Mouse (Mus musculus): ENCODE results near the gene Pdzd2. TPM values are rescaled to one million over a fixed set of nuclear protein-coding genes. Genes with fewer than 3 reads are reported as not detected.

The Pdzd2 gene
- polyA plus RNA-seq, 1 experiment from 2014 or later: 3.3 TPM

GRCm38 (mm10) chr15:12435910-12436309 is 303.8 kb downstream of the Pdzd2 start:
- no peak overlapping the region for H3K9ac ChIP-seq (ENCODE audit: low read length)
- no peaks in the 10 kb centered on the region for H3K36me3 ChIP-seq (ENCODE audit: control insufficient read depth, insufficient read depth, low read length)
- no peaks in the 10 kb centered on the region for H3K27me3 ChIP-seq (replicated peaks; ENCODE audit: control insufficient read depth, insufficient read depth, low read length)
- H3K4me3 ChIP-seq (ENCODE audit: low read depth, low read length): no peak overlapping the region
- H3K4me1 ChIP-seq (ENCODE audit: control insufficient read depth, insufficient read depth, low read length): no peaks in the 10 kb centered on the region
- no peak for DNase-seq (ENCODE audit: low spot score)
- ATAC-seq: no peak
- H3K4me2 ChIP-seq (ENCODE audit: low read length): no peak overlapping the region
- H3K9me3 ChIP-seq (replicated peaks; ENCODE audit: control insufficient read depth, low read length): no peaks in the 10 kb centered on the region
- H3K27ac ChIP-seq (ENCODE audit: low read depth, low read length): no peak overlapping the region
- 90% methylated on average over 8 of the region's 8 CpGs for WGBS

GRCm38 (mm10) chr15:12433893-12434599 is 305.7 kb downstream of the Pdzd2 start:
- no peak overlapping the region for H3K4me2 ChIP-seq (ENCODE audit: low read length)
- WGBS: 78% methylated on average over 19 of the region's 19 CpGs
- H3K9ac ChIP-seq (ENCODE audit: low read length): no peak overlapping the region
- H3K9me3 ChIP-seq (replicated peaks; ENCODE audit: control insufficient read depth, low read length): no peaks in the 10 kb centered on the region
- no peaks in the 10 kb centered on the region for H3K4me1 ChIP-seq (ENCODE audit: control insufficient read depth, insufficient read depth, low read length)
- H3K27me3 ChIP-seq (replicated peaks; ENCODE audit: control insufficient read depth, insufficient read depth, low read length): no peaks in the 10 kb centered on the region
- ATAC-seq (no peak), DNase-seq (ENCODE audit: low spot score) (no peak)
- no peak overlapping the region for H3K27ac ChIP-seq (ENCODE audit: low read depth, low read length)
- no peaks in the 10 kb centered on the region for H3K36me3 ChIP-seq (ENCODE audit: control insufficient read depth, insufficient read depth, low read length)
- no peak overlapping the region for H3K4me3 ChIP-seq (ENCODE audit: low read depth, low read length)

- Histone ChIP-seq H3K4me2 (ENCODE audit: low read length) (no peak overlapping the region), H3K36me3 (ENCODE audit: control insufficient read depth, insufficient read depth, low read length) (no peaks in the 10 kb centered on the region), H3K27me3 (replicated peaks; ENCODE audit: control insufficient read depth, insufficient read depth, low read length) (no peaks in the 10 kb centered on the region), H3K4me1 (ENCODE audit: control insufficient read depth, insufficient read depth, low read length) (no peaks in the 10 kb centered on the region), H3K9me3 (replicated peaks; ENCODE audit: control insufficient read depth, low read length) (no peaks in the 10 kb centered on the region), H3K27ac (ENCODE audit: low read depth, low read length) (no peak overlapping the region), H3K4me3 (ENCODE audit: low read depth, low read length) (no peak overlapping the region), H3K9ac (ENCODE audit: low read length) (no peak overlapping the region)
- no peak for DNase-seq (ENCODE audit: low spot score)
- no peak for ATAC-seq
These were observed 306.8 kb downstream of the Pdzd2 start for GRCm38 (mm10) chr15:12432879-12433278.

- DNase-seq (ENCODE audit: low spot score) (peak; percentile 16), ATAC-seq (no peak)
- no peaks in the 10 kb centered on the region for H3K36me3 ChIP-seq (ENCODE audit: control insufficient read depth, insufficient read depth, low read length)
- no peak overlapping the region for H3K4me2 ChIP-seq (ENCODE audit: low read length)
- H3K4me3 ChIP-seq (ENCODE audit: low read depth, low read length): no peak overlapping the region
- no peaks in the 10 kb centered on the region for H3K9me3 ChIP-seq (replicated peaks; ENCODE audit: control insufficient read depth, low read length)
- no peak overlapping the region for H3K9ac ChIP-seq (ENCODE audit: low read length)
- no peaks in the 10 kb centered on the region for H3K4me1 ChIP-seq (ENCODE audit: control insufficient read depth, insufficient read depth, low read length)
- 93% methylated on average over 1 of the region's 1 CpGs for WGBS
- no peaks in the 10 kb centered on the region for H3K27me3 ChIP-seq (replicated peaks; ENCODE audit: control insufficient read depth, insufficient read depth, low read length)
- no peak overlapping the region for H3K27ac ChIP-seq (ENCODE audit: low read depth, low read length)
These were observed 307.4 kb downstream of the Pdzd2 start for GRCm38 (mm10) chr15:12432320-12432719.

GRCm38 (mm10) chr15:12431684-12432083 is 308.0 kb downstream of the Pdzd2 start:
- WGBS: 88% methylated on average over 7 of the region's 7 CpGs
- no peak overlapping the region for H3K9ac ChIP-seq (ENCODE audit: low read length)
- no peak overlapping the region for H3K4me2 ChIP-seq (ENCODE audit: low read length)
- no peaks in the 10 kb centered on the region for H3K36me3 ChIP-seq (ENCODE audit: control insufficient read depth, insufficient read depth, low read length)
- no peaks in the 10 kb centered on the region for H3K27me3 ChIP-seq (replicated peaks; ENCODE audit: control insufficient read depth, insufficient read depth, low read length)
- H3K4me1 ChIP-seq (ENCODE audit: control insufficient read depth, insufficient read depth, low read length): no peaks in the 10 kb centered on the region
- no peak overlapping the region for H3K27ac ChIP-seq (ENCODE audit: low read depth, low read length)
- H3K9me3 ChIP-seq (replicated peaks; ENCODE audit: control insufficient read depth, low read length): no peaks in the 10 kb centered on the region
- DNase-seq (ENCODE audit: low spot score) (no peak), ATAC-seq (no peak)
- H3K4me3 ChIP-seq (ENCODE audit: low read depth, low read length): no peak overlapping the region

- Histone ChIP-seq H3K4me2 (ENCODE audit: low read length) (no peak overlapping the region), H3K9ac (ENCODE audit: low read length) (no peak overlapping the region), H3K27me3 (replicated peaks; ENCODE audit: control insufficient read depth, insufficient read depth, low read length) (no peaks in the 10 kb centered on the region), H3K27ac (ENCODE audit: low read depth, low read length) (no peak overlapping the region), H3K4me3 (ENCODE audit: low read depth, low read length) (no peak overlapping the region), H3K4me1 (ENCODE audit: control insufficient read depth, insufficient read depth, low read length) (no peaks in the 10 kb centered on the region), H3K36me3 (ENCODE audit: control insufficient read depth, insufficient read depth, low read length) (no peaks in the 10 kb centered on the region), H3K9me3 (replicated peaks; ENCODE audit: control insufficient read depth, low read length) (no peaks in the 10 kb centered on the region)
- ATAC-seq (no peak), DNase-seq (ENCODE audit: low spot score) (no peak)
- WGBS: 51% methylated on average over 3 of the region's 3 CpGs
These were observed 308.5 kb downstream of the Pdzd2 start for GRCm38 (mm10) chr15:12431188-12431587.

GRCm38 (mm10) chr15:12430670-12431069 is 309.1 kb downstream of the Pdzd2 start:
- Histone ChIP-seq H3K9me3 (replicated peaks; ENCODE audit: control insufficient read depth, low read length) (no peaks in the 10 kb centered on the region), H3K4me1 (ENCODE audit: control insufficient read depth, insufficient read depth, low read length) (no peaks in the 10 kb centered on the region), H3K36me3 (ENCODE audit: control insufficient read depth, insufficient read depth, low read length) (no peaks in the 10 kb centered on the region), H3K9ac (ENCODE audit: low read length) (no peak overlapping the region), H3K27ac (ENCODE audit: low read depth, low read length) (no peak overlapping the region), H3K4me2 (ENCODE audit: low read length) (no peak overlapping the region), H3K4me3 (ENCODE audit: low read depth, low read length) (no peak overlapping the region), H3K27me3 (replicated peaks; ENCODE audit: control insufficient read depth, insufficient read depth, low read length) (no peaks in the 10 kb centered on the region)
- DNase-seq (ENCODE audit: low spot score) (no peak), ATAC-seq (no peak)
- WGBS: 76% methylated on average over 4 of the region's 4 CpGs

- Histone ChIP-seq H3K9me3 (replicated peaks; ENCODE audit: control insufficient read depth, low read length) (no peaks in the 10 kb centered on the region), H3K4me3 (ENCODE audit: low read depth, low read length) (no peak overlapping the region), H3K9ac (ENCODE audit: low read length) (no peak overlapping the region), H3K27me3 (replicated peaks; ENCODE audit: control insufficient read depth, insufficient read depth, low read length) (no peaks in the 10 kb centered on the region), H3K4me1 (ENCODE audit: control insufficient read depth, insufficient read depth, low read length) (no peaks in the 10 kb centered on the region), H3K36me3 (ENCODE audit: control insufficient read depth, insufficient read depth, low read length) (no peaks in the 10 kb centered on the region), H3K4me2 (ENCODE audit: low read length) (no peak overlapping the region), H3K27ac (ENCODE audit: low read depth, low read length) (no peak overlapping the region)
- WGBS: 85% methylated on average over 7 of the region's 7 CpGs
- ATAC-seq: no peak
- no peak for DNase-seq (ENCODE audit: low spot score)
These were observed 309.9 kb downstream of the Pdzd2 start for GRCm38 (mm10) chr15:12429572-12430431.

GRCm38 (mm10) chr15:12427818-12428217 is 311.9 kb downstream of the Pdzd2 start:
- no peak overlapping the region for H3K4me3 ChIP-seq (ENCODE audit: low read depth, low read length)
- DNase-seq (ENCODE audit: low spot score) (no peak), ATAC-seq (no peak)
- H3K27me3 ChIP-seq (replicated peaks; ENCODE audit: control insufficient read depth, insufficient read depth, low read length): no peaks in the 10 kb centered on the region
- no peak overlapping the region for H3K4me2 ChIP-seq (ENCODE audit: low read length)
- H3K9ac ChIP-seq (ENCODE audit: low read length): no peak overlapping the region
- no peaks in the 10 kb centered on the region for H3K9me3 ChIP-seq (replicated peaks; ENCODE audit: control insufficient read depth, low read length)
- no peaks in the 10 kb centered on the region for H3K36me3 ChIP-seq (ENCODE audit: control insufficient read depth, insufficient read depth, low read length)
- H3K27ac ChIP-seq (ENCODE audit: low read depth, low read length): no peak overlapping the region
- 80% methylated on average over 6 of the region's 6 CpGs for WGBS
- H3K4me1 ChIP-seq (ENCODE audit: control insufficient read depth, insufficient read depth, low read length): no peaks in the 10 kb centered on the region

Measured in forebrain, embryonic 14.5 days (tissue).